Mouse (Mus musculus) testis, adult 2 months (tissue): ENCODE data around the gene Cilp.

ENCODE experiments used
- CTCF ChIP-seq: fragments of 200-500 bp; IDR thresholded peaks from 2 replicates; pipeline ENCODE4 v1.5.1; 2012; ENCODE audit warnings: low read depth, mild to moderate bottlenecking, inconsistent platforms, low read length, moderate library complexity; ENCODE audit not compliant: control insufficient read depth, insufficient read depth, insufficient replicate concordance
- POLR2A ChIP-seq: fragments of 200-500 bp; IDR thresholded peaks from 2 replicates; pipeline ENCODE4 v1.6.1; 2012; ENCODE audit warnings: low read depth, mild to moderate bottlenecking, inconsistent platforms, low read length, moderate library complexity; ENCODE audit not compliant: control insufficient read depth

DNA sequence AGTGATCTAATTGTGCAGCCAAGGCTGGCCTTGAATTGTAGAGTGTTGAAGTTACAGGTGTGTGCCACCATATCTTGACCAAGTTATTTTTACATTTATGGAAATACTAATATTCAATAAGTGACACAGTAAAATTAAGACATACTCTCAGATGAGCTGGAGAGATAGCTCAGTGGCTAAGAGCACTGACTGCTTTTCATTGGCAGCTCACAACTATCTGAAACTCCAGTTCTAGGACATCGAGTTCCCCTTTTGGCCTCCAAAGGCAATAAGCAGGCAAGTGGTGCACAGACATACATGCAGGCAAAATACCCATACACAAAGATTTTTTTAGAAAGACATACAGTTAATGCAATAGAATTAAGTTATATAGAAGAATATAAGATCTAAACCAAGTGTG, 48.9 kb downstream of the Cilp start:
- TF ChIP-seq CTCF (no peak), POLR2A (no peak)
